Mouse (Mus musculus): ENCODE measurements around the gene Ddx39b.
"Not testable (repeated sequence)": the region's sequence is repeated elsewhere in the genome, so short reads cannot be mapped to it uniquely, and the experiment has no call there.

Gene Ddx39b

GRCm38 (mm10) chr17:35263523-35263883 lies 22.0 kb downstream of the Ddx39b start:
- no peak for DNase-seq

GRCm38 (mm10) chr17:35267399-35268086 lies 26.0 kb downstream of the Ddx39b start:
- DNase-seq: no peak

GRCm38 (mm10) chr17:35269653-35270347 lies 28.3 kb downstream of the Ddx39b start:
- no peak for DNase-seq

GRCm38 (mm10) chr17:35272249-35272648 lies 30.7 kb downstream of the Ddx39b start:
- DNase-seq: no peak

- DNase-seq: peak; percentile 89
Observed at GRCm38 (mm10) chr17:35274770-35275169, 33.2 kb downstream of the Ddx39b start.

GRCm38 (mm10) chr17:35276304-35276864 lies 34.8 kb downstream of the Ddx39b start:
- DNase-seq: no peak

GRCm38 (mm10) chr17:35278049-35278448 lies 36.5 kb downstream of the Ddx39b start:
- DNase-seq: no peak

GRCm38 (mm10) chr17:35278957-35279688 lies 37.6 kb downstream of the Ddx39b start:
- DNase-seq: no peak

GRCm38 (mm10) chr17:35280276-35280675 lies 38.7 kb downstream of the Ddx39b start:
- DNase-seq: no peak

GRCm38 (mm10) chr17:35285431-35285830 lies 43.9 kb downstream of the Ddx39b start:
- DNase-seq: no peak

- DNase-seq: peak; percentile 58
Observed at GRCm38 (mm10) chr17:35295796-35296195, 54.2 kb downstream of the Ddx39b start.

GRCm38 (mm10) chr17:35300261-35300945 lies 58.9 kb downstream of the Ddx39b start:
- DNase-seq: not testable (repeated sequence)

- peak; percentile 95 for DNase-seq
Observed at GRCm38 (mm10) chr17:35301645-35302258, 60.2 kb downstream of the Ddx39b start.

- DNase-seq: no peak
Observed at GRCm38 (mm10) chr17:35303271-35303670, 61.7 kb downstream of the Ddx39b start.
